Mouse (Mus musculus): Measurements from ENCODE around the gene Rfc4. TPM values are rescaled to one million over a fixed set of nuclear protein-coding genes. Genes with fewer than 3 reads are reported as not detected.

Gene Rfc4
- polyA plus RNA-seq, 1 experiment: 0.36 TPM

- DNase-seq (ENCODE audit: low read depth): no peak
Measured at GRCm38 (mm10) chr16:23135421-23136149, 8.0 kb upstream of the Rfc4 start.

GRCm38 (mm10) chr16:23132336-23132735 is 4.8 kb upstream of the Rfc4 start:
- no peak for DNase-seq (ENCODE audit: low read depth)

- no peak for DNase-seq (ENCODE audit: low read depth)
Measured at GRCm38 (mm10) chr16:23130303-23130702, 2.8 kb upstream of the Rfc4 start.

GRCm38 (mm10) chr16:23127311-23127672 is 245 bp downstream of the Rfc4 start:
- DNase-seq (ENCODE audit: low read depth): no peak

GRCm38 (mm10) chr16:23124398-23124797 is 3.1 kb downstream of the Rfc4 start:
- no peak for DNase-seq (ENCODE audit: low read depth)

GRCm38 (mm10) chr16:23123104-23123503 is 4.4 kb downstream of the Rfc4 start:
- DNase-seq (ENCODE audit: low read depth): no peak

- no peak for DNase-seq (ENCODE audit: low read depth)
Measured at GRCm38 (mm10) chr16:23122446-23122845, 5.1 kb downstream of the Rfc4 start.

GRCm38 (mm10) chr16:23117173-23117572 is 10.4 kb downstream of the Rfc4 start:
- no peak for DNase-seq (ENCODE audit: low read depth)

- no peak for DNase-seq (ENCODE audit: low read depth)
Measured at GRCm38 (mm10) chr16:23115486-23115885, 12.1 kb downstream of the Rfc4 start.

GRCm38 (mm10) chr16:23114339-23115171 is 13.0 kb downstream of the Rfc4 start:
- no peak for DNase-seq (ENCODE audit: low read depth)

GRCm38 (mm10) chr16:23113903-23114302 is 13.6 kb downstream of the Rfc4 start:
- no peak for DNase-seq (ENCODE audit: low read depth)

GRCm38 (mm10) chr16:23112861-23113435 is 14.6 kb downstream of the Rfc4 start:
- no peak for DNase-seq (ENCODE audit: low read depth)

GRCm38 (mm10) chr16:23112348-23112747 is 15.2 kb downstream of the Rfc4 start:
- DNase-seq (ENCODE audit: low read depth): no peak

- DNase-seq (ENCODE audit: low read depth): no peak
Measured at GRCm38 (mm10) chr16:23109350-23110280, 17.9 kb downstream of the Rfc4 start.

- DNase-seq (ENCODE audit: low read depth): no peak
Measured at GRCm38 (mm10) chr16:23108943-23109342, 18.6 kb downstream of the Rfc4 start.

GRCm38 (mm10) chr16:23107946-23108759 is 19.4 kb downstream of the Rfc4 start:
- DNase-seq (ENCODE audit: low read depth): peak; percentile 28

GRCm38 (mm10) chr16:23107231-23107942 is 20.1 kb downstream of the Rfc4 start, which contains the start of gene Eif4a2:
Gene Eif4a2 (plus strand): TSS chr16:23107444.
- DNase-seq (ENCODE audit: low read depth): peak; percentile 57

- DNase-seq (ENCODE audit: low read depth): no peak
Measured at GRCm38 (mm10) chr16:23106121-23106520, 21.4 kb downstream of the Rfc4 start.

GRCm38 (mm10) chr16:23103841-23104240 is 23.7 kb downstream of the Rfc4 start:
- DNase-seq (ENCODE audit: low read depth): no peak
